Mouse (Mus musculus): Measurements from ENCODE around the gene Prdm16. TPM values are rescaled to one million over a fixed set of nuclear protein-coding genes. Genes with fewer than 3 reads are reported as not detected.

Gene Prdm16
- polyA plus RNA-seq, 1 experiment from 2014 or later, result 12.6 TPM

- H3K9me3 ChIP-seq (ENCODE audit: control insufficient read depth, low read length), result no peaks in the 10 kb centered on the region
- H3K9ac ChIP-seq (ENCODE audit: low read depth, low read length), result no peak overlapping the region
- H3K27ac ChIP-seq (ENCODE audit: low read depth, low read length), result no peak overlapping the region
- ATAC-seq, result no peak
- no peaks in the 10 kb centered on the region for H3K27me3 ChIP-seq (replicated peaks; ENCODE audit: control insufficient read depth, insufficient read depth, low read length)
- H3K4me3 ChIP-seq (ENCODE audit: low read length), result no peak overlapping the region
- no peaks in the 10 kb centered on the region for H3K36me3 ChIP-seq (ENCODE audit: control insufficient read depth, insufficient read depth, low read length)
- peaks cover 3% of the 10 kb centered on the region for H3K4me1 ChIP-seq (ENCODE audit: control insufficient read depth, insufficient read depth, low read depth, low read length)
- H3K4me2 ChIP-seq (ENCODE audit: low read length), result no peak overlapping the region
- WGBS, result 55% methylated on average over 17 of the region's 17 CpGs
Measured at GRCm38 (mm10) chr4:154425284-154425683, 211.4 kb downstream of the Prdm16 start.

GRCm38 (mm10) chr4:154424681-154425080, 212.0 kb downstream of the Prdm16 start:
- no peak for ATAC-seq
- Histone ChIP-seq H3K9me3 (ENCODE audit: control insufficient read depth, low read length) (no peaks in the 10 kb centered on the region), H3K4me3 (ENCODE audit: low read length) (no peak overlapping the region), H3K4me2 (ENCODE audit: low read length) (no peak overlapping the region), H3K36me3 (ENCODE audit: control insufficient read depth, insufficient read depth, low read length) (no peaks in the 10 kb centered on the region), H3K27me3 (replicated peaks; ENCODE audit: control insufficient read depth, insufficient read depth, low read length) (no peaks in the 10 kb centered on the region), H3K27ac (ENCODE audit: low read depth, low read length) (no peak overlapping the region), H3K9ac (ENCODE audit: low read depth, low read length) (no peak overlapping the region), H3K4me1 (ENCODE audit: control insufficient read depth, insufficient read depth, low read depth, low read length) (peaks cover 3% of the 10 kb centered on the region)
- WGBS, result 52% methylated on average over 11 of the region's 11 CpGs

GRCm38 (mm10) chr4:154422431-154422913, 214.2 kb downstream of the Prdm16 start:
- 4% methylated on average over 10 of the region's 10 CpGs for WGBS

GRCm38 (mm10) chr4:154420749-154421148, 215.9 kb downstream of the Prdm16 start:
- Histone ChIP-seq H3K4me3 (ENCODE audit: low read length) (no peak overlapping the region), H3K27me3 (replicated peaks; ENCODE audit: control insufficient read depth, insufficient read depth, low read length) (0 out of 2 replicates have a peak, but pooled peaks cover 2% of the 10 kb centered on the region), H3K9ac (ENCODE audit: low read depth, low read length) (no peak overlapping the region), H3K9me3 (ENCODE audit: control insufficient read depth, low read length) (peaks cover 3% of the 10 kb centered on the region; the same call in 1 of the 2 replicates), H3K4me2 (ENCODE audit: low read length) (no peak overlapping the region), H3K36me3 (ENCODE audit: control insufficient read depth, insufficient read depth, low read length) (no peaks in the 10 kb centered on the region), H3K27ac (ENCODE audit: low read depth, low read length) (no peak overlapping the region), H3K4me1 (ENCODE audit: control insufficient read depth, insufficient read depth, low read depth, low read length) (peaks cover 3% of the 10 kb centered on the region)
- ATAC-seq, result no peak
- WGBS, result 86% methylated on average over 17 of the region's 17 CpGs

More at GRCm38 (mm10) chr4:154422431-154422913, 214.2 kb downstream of the Prdm16 start:
- H3K4me2 ChIP-seq (ENCODE audit: low read length), result no peak overlapping the region
- no peak for ATAC-seq
- peaks cover 3% of the 10 kb centered on the region; the same call in 1 of the 2 replicates for H3K9me3 ChIP-seq (ENCODE audit: control insufficient read depth, low read length)
- peaks cover 3% of the 10 kb centered on the region for H3K4me1 ChIP-seq (ENCODE audit: control insufficient read depth, insufficient read depth, low read depth, low read length)
- H3K36me3 ChIP-seq (ENCODE audit: control insufficient read depth, insufficient read depth, low read length), result no peaks in the 10 kb centered on the region
- no peak overlapping the region for H3K4me3 ChIP-seq (ENCODE audit: low read length)
- H3K27me3 ChIP-seq (replicated peaks; ENCODE audit: control insufficient read depth, insufficient read depth, low read length), result no peaks in the 10 kb centered on the region
- no peak overlapping the region for H3K27ac ChIP-seq (ENCODE audit: low read depth, low read length)
- H3K9ac ChIP-seq (ENCODE audit: low read depth, low read length), result 0 out of 2 replicates have a peak overlapping the region, but pooled peaks have one; percentile 4

- ATAC-seq, result no peak
- peaks cover 3% of the 10 kb centered on the region for H3K4me1 ChIP-seq (ENCODE audit: control insufficient read depth, insufficient read depth, low read depth, low read length)
- no peak overlapping the region for H3K4me3 ChIP-seq (ENCODE audit: low read length)
- H3K27me3 ChIP-seq (replicated peaks; ENCODE audit: control insufficient read depth, insufficient read depth, low read length), result 0 out of 2 replicates have a peak, but pooled peaks cover 2% of the 10 kb centered on the region
- no peak overlapping the region for H3K4me2 ChIP-seq (ENCODE audit: low read length)
- no peaks in the 10 kb centered on the region for H3K36me3 ChIP-seq (ENCODE audit: control insufficient read depth, insufficient read depth, low read length)
- H3K27ac ChIP-seq (ENCODE audit: low read depth, low read length), result no peak overlapping the region
- WGBS, result 57% methylated on average over 4 of the region's 4 CpGs
- no peak overlapping the region for H3K9ac ChIP-seq (ENCODE audit: low read depth, low read length)
- H3K9me3 ChIP-seq (ENCODE audit: control insufficient read depth, low read length), result peaks cover 3% of the 10 kb centered on the region; the same call in 1 of the 2 replicates
Measured at GRCm38 (mm10) chr4:154419766-154420165, 216.9 kb downstream of the Prdm16 start.

GRCm38 (mm10) chr4:154418993-154419392, 217.7 kb downstream of the Prdm16 start:
- Histone ChIP-seq H3K4me1 (ENCODE audit: control insufficient read depth, insufficient read depth, low read depth, low read length) (peaks cover 3% of the 10 kb centered on the region), H3K27ac (ENCODE audit: low read depth, low read length) (no peak overlapping the region), H3K4me3 (ENCODE audit: low read length) (no peak overlapping the region), H3K27me3 (replicated peaks; ENCODE audit: control insufficient read depth, insufficient read depth, low read length) (0 out of 2 replicates have a peak, but pooled peaks cover 2% of the 10 kb centered on the region), H3K9ac (ENCODE audit: low read depth, low read length) (no peak overlapping the region), H3K9me3 (ENCODE audit: control insufficient read depth, low read length) (peaks cover 3% of the 10 kb centered on the region; the same call in 1 of the 2 replicates), H3K4me2 (ENCODE audit: low read length) (no peak overlapping the region), H3K36me3 (ENCODE audit: control insufficient read depth, insufficient read depth, low read length) (no peaks in the 10 kb centered on the region)
- whole genome bisulfite sequencing, result 30% methylated on average over 2 of the region's 2 CpGs
- ATAC-seq, result no peak

GRCm38 (mm10) chr4:154418327-154418744, 218.3 kb downstream of the Prdm16 start:
- Histone ChIP-seq H3K9ac (ENCODE audit: low read depth, low read length) (no peak overlapping the region), H3K27me3 (replicated peaks; ENCODE audit: control insufficient read depth, insufficient read depth, low read length) (peaks cover 6% of the 10 kb centered on the region), H3K4me2 (ENCODE audit: low read length) (no peak overlapping the region), H3K4me1 (ENCODE audit: control insufficient read depth, insufficient read depth, low read depth, low read length) (peaks cover 2% of the 10 kb centered on the region), H3K9me3 (ENCODE audit: control insufficient read depth, low read length) (peaks cover 3% of the 10 kb centered on the region; the same call in 1 of the 2 replicates), H3K4me3 (ENCODE audit: low read length) (no peak overlapping the region), H3K27ac (ENCODE audit: low read depth, low read length) (no peak overlapping the region), H3K36me3 (ENCODE audit: control insufficient read depth, insufficient read depth, low read length) (no peaks in the 10 kb centered on the region)
- ATAC-seq, result no peak
- WGBS, result 84% methylated on average over 4 of the region's 4 CpGs

- 68% methylated on average over 6 of the region's 6 CpGs for WGBS
- no peak for ATAC-seq
Measured at GRCm38 (mm10) chr4:154416728-154417127, 219.9 kb downstream of the Prdm16 start.

GRCm38 (mm10) chr4:154414885-154415284, 221.8 kb downstream of the Prdm16 start:
- peaks cover 1% of the 10 kb centered on the region; the same call in 1 of the 2 replicates for H3K4me1 ChIP-seq (ENCODE audit: control insufficient read depth, insufficient read depth, low read depth, low read length)
- peaks cover 9% of the 10 kb centered on the region for H3K27me3 ChIP-seq (replicated peaks; ENCODE audit: control insufficient read depth, insufficient read depth, low read length)
- H3K4me2 ChIP-seq (ENCODE audit: low read length), result no peak overlapping the region
- no peak for ATAC-seq
- no peak overlapping the region for H3K27ac ChIP-seq (ENCODE audit: low read depth, low read length)
- no peaks in the 10 kb centered on the region for H3K36me3 ChIP-seq (ENCODE audit: control insufficient read depth, insufficient read depth, low read length)
- H3K9ac ChIP-seq (ENCODE audit: low read depth, low read length), result no peak overlapping the region
- no peak overlapping the region for H3K4me3 ChIP-seq (ENCODE audit: low read length)
- WGBS, result 58% methylated on average over 4 of the region's 4 CpGs
- peaks cover 3% of the 10 kb centered on the region; the same call in 1 of the 2 replicates for H3K9me3 ChIP-seq (ENCODE audit: control insufficient read depth, low read length)

More at GRCm38 (mm10) chr4:154416728-154417127, 219.9 kb downstream of the Prdm16 start:
- Histone ChIP-seq H3K4me3 (ENCODE audit: low read length) (no peak overlapping the region), H3K36me3 (ENCODE audit: control insufficient read depth, insufficient read depth, low read length) (no peaks in the 10 kb centered on the region), H3K4me2 (ENCODE audit: low read length) (no peak overlapping the region), H3K27me3 (replicated peaks; ENCODE audit: control insufficient read depth, insufficient read depth, low read length) (peaks cover 7% of the 10 kb centered on the region), H3K27ac (ENCODE audit: low read depth, low read length) (no peak overlapping the region; the same call in 1 of the 2 replicates), H3K9ac (ENCODE audit: low read depth, low read length) (no peak overlapping the region), H3K9me3 (ENCODE audit: control insufficient read depth, low read length) (peaks cover 3% of the 10 kb centered on the region; the same call in 1 of the 2 replicates), H3K4me1 (ENCODE audit: control insufficient read depth, insufficient read depth, low read depth, low read length) (no peaks in the 10 kb centered on the region)

Measured in hindbrain, embryonic 16.5 days (tissue).